Mouse (Mus musculus): ENCODE data around the gene Hdhd3.

DNA sequence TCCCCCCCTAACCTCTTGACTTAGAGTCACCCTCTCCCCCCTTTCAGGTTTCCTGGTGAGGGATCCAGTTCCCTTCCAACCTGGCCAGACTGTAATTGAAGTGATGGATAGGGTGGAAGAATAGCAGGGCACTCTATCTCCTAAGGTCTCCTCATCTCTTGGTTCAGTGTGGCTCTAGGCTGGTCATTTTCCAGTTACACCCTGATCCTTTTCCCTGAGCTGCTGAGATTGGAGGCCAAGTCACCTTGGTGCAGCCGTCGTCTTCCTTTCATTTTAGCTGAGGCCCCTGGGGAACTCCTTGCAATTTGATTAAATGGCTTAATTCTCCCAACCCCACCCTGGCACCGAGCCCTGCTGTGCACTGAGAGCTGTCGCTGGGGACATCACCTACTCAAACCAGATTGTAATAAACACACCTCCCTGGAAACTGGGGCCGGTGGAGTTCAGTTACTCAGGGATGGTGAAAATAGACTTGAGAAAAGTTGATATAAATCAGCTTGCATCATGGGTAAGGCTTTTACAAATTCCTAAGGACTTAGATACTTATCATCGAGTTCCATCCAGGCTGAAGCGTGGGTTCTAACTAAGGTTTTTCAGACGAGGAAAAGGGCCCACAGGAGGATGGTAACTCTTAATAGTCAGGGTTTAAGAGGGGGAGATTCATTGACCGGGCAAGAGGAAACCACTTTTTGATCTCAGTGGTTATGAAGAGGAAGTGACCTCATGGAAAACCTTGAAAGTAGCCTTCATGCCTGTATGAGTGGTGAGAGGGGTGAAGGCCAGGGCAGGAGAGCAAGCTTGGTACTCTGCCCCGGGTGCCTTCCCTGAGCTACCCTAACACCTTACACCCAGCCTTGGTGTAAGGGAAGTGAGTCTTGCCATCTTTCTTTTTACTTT lies 22.3 kb downstream of the Hdhd3 start:
- no peak for TF ChIP-seq POLR2A (IDR thresholded peaks at IDR 0.05; ENCODE audit: borderline replicate concordance, low read depth, low read length)
- no peak for TF ChIP-seq CTCF (IDR thresholded peaks at IDR 0.05; ENCODE audit: low read depth, low read length)
